Mouse (Mus musculus): ENCODE data around the gene Rbm42. TPM values are rescaled to one million over a fixed set of nuclear protein-coding genes. Genes with fewer than 3 reads are reported as not detected.

Gene Rbm42
- polyA plus RNA-seq, 1 experiment from 2014 or later: 130 TPM

GRCm38 (mm10) chr7:30639083-30639482, 11.0 kb downstream of the Rbm42 start:
- 19% methylated on average over 4 of the region's 4 CpGs for WGBS
- Histone ChIP-seq H3K36me3 (peaks cover 42% of the 10 kb centered on the region), H3K4me2 (replicated peaks) (no peak overlapping the region), H3K9me3 (no peaks in the 10 kb centered on the region), H3K27ac (no peak overlapping the region), H3K4me3 (no peak overlapping the region), H3K4me1 (peaks cover 21% of the 10 kb centered on the region), H3K27me3 (peaks cover 26% of the 10 kb centered on the region), H3K9ac (no peak overlapping the region)
- no peak for ATAC-seq (ENCODE audit: low FRiP score, low read depth)

DNA sequence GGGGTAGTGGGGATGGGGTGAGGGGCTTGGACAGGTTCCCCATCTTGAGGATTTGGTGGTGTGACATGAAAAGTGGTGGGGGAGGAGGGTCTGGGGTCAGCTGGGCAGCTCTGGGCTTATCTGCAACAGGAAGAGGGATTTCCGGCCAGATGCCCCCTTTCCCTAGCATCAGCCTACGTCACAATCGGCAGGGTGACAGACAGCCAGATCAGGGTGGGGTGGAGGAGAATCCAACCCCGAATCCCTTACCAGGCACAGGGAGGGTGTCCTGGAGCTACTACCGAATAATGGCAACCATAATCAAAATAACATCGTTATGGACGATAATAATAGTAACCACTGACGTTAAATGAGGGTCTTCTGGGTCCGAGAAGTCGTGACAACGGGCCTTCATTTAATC, 13.7 kb downstream of the Rbm42 start:
- WGBS: 24% methylated on average over 11 of the region's 11 CpGs
- Histone ChIP-seq H3K27me3 (peaks cover 51% of the 10 kb centered on the region), H3K36me3 (peaks cover 15% of the 10 kb centered on the region), H3K4me3 (no peak overlapping the region), H3K4me2 (replicated peaks) (no peak overlapping the region), H3K4me1 (peaks cover 26% of the 10 kb centered on the region), H3K27ac (no peak overlapping the region), H3K9me3 (no peaks in the 10 kb centered on the region), H3K9ac (no peak overlapping the region)
- ATAC-seq (ENCODE audit: low FRiP score, low read depth): no peak

DNA sequence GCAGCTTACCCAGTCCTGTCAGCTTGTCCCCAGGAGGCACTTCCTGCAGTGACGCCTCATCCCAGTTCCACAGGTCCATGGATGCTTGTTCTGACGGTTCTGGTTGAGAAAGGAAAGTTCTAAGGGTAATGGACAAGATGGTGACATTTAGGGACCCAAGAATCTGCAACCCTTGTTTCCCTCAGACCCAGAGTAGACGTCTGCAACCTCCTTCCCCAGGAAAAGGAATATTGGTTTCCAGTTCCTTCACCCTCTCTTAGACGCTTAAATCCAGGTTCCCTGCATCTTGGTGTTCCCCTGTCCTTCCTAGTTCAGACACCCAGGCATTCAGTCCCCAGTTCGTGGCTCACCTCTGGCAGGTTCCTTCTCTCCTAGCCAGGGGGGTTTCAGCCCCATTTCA, 14.4 kb downstream of the Rbm42 start, which contains the start of gene Etv2:
Gene Etv2 (minus strand): TSS at position 101 of the 400 bp plus-strand sequence.
- no peak for ATAC-seq (ENCODE audit: low FRiP score, low read depth)
- WGBS: 3% methylated on average over 5 of the region's 5 CpGs
- peaks cover 56% of the 10 kb centered on the region for H3K27me3 ChIP-seq
- peak within 1 kb of the TSS; percentile 51; the same call in 1 of the 2 replicates for H3K9ac ChIP-seq
- H3K9me3 ChIP-seq: no peaks in the 10 kb centered on the region
- H3K4me2 ChIP-seq (replicated peaks): peak within 1 kb of the TSS; percentile 53
- H3K27ac ChIP-seq: no peak within 1 kb of the TSS
- peaks cover 26% of the 10 kb centered on the region for H3K4me1 ChIP-seq
- peak within 1 kb of the TSS; percentile 28 for H3K4me3 ChIP-seq
- H3K36me3 ChIP-seq: peaks cover 8% of the 10 kb centered on the region

GRCm38 (mm10) chr7:30634621-30635020, 15.5 kb downstream of the Rbm42 start:
- 2% methylated on average over 20 of the region's 20 CpGs for WGBS
- Histone ChIP-seq H3K4me1 (peaks cover 26% of the 10 kb centered on the region), H3K9me3 (no peaks in the 10 kb centered on the region), H3K4me3 (peak overlapping the region; percentile 28), H3K27ac (no peak overlapping the region), H3K4me2 (replicated peaks) (peak overlapping the region; percentile 53), H3K9ac (peak overlapping the region; percentile 51; the same call in 1 of the 2 replicates), H3K36me3 (no peaks in the 10 kb centered on the region), H3K27me3 (peaks cover 66% of the 10 kb centered on the region)
- no peak for ATAC-seq (ENCODE audit: low FRiP score, low read depth)

- Histone ChIP-seq H3K4me2 (replicated peaks) (peak overlapping the region; percentile 53), H3K4me1 (peaks cover 20% of the 10 kb centered on the region), H3K9me3 (no peaks in the 10 kb centered on the region), H3K9ac (0 out of 2 replicates have a peak overlapping the region, but pooled peaks have one; percentile 19), H3K27ac (no peak overlapping the region), H3K36me3 (no peaks in the 10 kb centered on the region), H3K27me3 (peaks cover 71% of the 10 kb centered on the region), H3K4me3 (peak overlapping the region; percentile 28)
- WGBS: 4% methylated on average over 27 of the region's 27 CpGs
- ATAC-seq (ENCODE audit: low FRiP score, low read depth): no peak
These were observed 16.2 kb downstream of the Rbm42 start for GRCm38 (mm10) chr7:30633762-30634412.

- H3K9ac ChIP-seq: no peak overlapping the region
- H3K27ac ChIP-seq: no peak overlapping the region
- H3K4me2 ChIP-seq (replicated peaks): no peak overlapping the region
- no peak overlapping the region for H3K4me3 ChIP-seq
- H3K27me3 ChIP-seq: peaks cover 44% of the 10 kb centered on the region
- peaks cover 16% of the 10 kb centered on the region for H3K4me1 ChIP-seq
- ATAC-seq (ENCODE audit: low FRiP score, low read depth): no peak
- H3K36me3 ChIP-seq: peaks cover 5% of the 10 kb centered on the region
- H3K9me3 ChIP-seq: no peaks in the 10 kb centered on the region
These were observed 21.1 kb downstream of the Rbm42 start for GRCm38 (mm10) chr7:30629013-30629412.

DNA sequence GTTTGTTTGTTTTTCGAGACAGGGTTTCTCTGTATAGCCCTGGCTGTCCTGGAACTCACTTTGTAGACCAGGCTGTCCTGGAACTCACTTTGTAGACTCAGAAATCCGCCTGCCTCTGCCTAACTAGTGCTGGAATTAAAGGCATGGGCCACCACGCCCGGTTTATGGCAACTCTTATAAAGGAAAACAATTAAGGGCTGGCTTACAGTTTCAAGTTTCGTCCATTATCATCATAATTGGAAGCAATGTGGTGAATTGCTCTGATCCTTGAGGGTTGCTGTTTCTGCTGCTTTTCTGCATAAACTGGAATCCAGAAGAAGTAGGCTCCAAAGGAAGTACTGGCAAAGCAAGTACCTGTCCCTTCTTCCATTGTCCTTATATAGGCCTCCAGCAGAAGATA, 23.5 kb downstream of the Rbm42 start:
- Histone ChIP-seq H3K4me2 (replicated peaks) (no peak overlapping the region), H3K9ac (no peak overlapping the region), H3K36me3 (peaks cover 27% of the 10 kb centered on the region), H3K4me3 (no peak overlapping the region), H3K27ac (no peak overlapping the region), H3K4me1 (peaks cover 10% of the 10 kb centered on the region), H3K9me3 (no peaks in the 10 kb centered on the region), H3K27me3 (peaks cover 22% of the 10 kb centered on the region)
- ATAC-seq (ENCODE audit: low FRiP score, low read depth): no peak
- WGBS: 86% methylated on average over 5 of the region's 5 CpGs

GRCm38 (mm10) chr7:30625530-30626384, 24.4 kb downstream of the Rbm42 start, which contains the start of gene Cox6b1:
Cox6b1 (minus strand) TSS chr7:30626151.
- Histone ChIP-seq H3K36me3 (peaks cover 32% of the 10 kb centered on the region), H3K4me1 (peaks cover 10% of the 10 kb centered on the region), H3K27ac (peak within 1 kb of the TSS; percentile 44; the same call in 1 of the 2 replicates), H3K9me3 (no peaks in the 10 kb centered on the region), H3K27me3 (peaks cover 15% of the 10 kb centered on the region), H3K4me2 (replicated peaks) (peak within 1 kb of the TSS; percentile 93), H3K4me3 (peak within 1 kb of the TSS; percentile 81), H3K9ac (peak within 1 kb of the TSS; percentile 87)
- WGBS: 2% methylated on average over 44 of the region's 44 CpGs
- ATAC-seq (ENCODE audit: low FRiP score, low read depth): peak; percentile 92

- H3K9ac ChIP-seq: no peak overlapping the region
- H3K4me2 ChIP-seq (replicated peaks): no peak overlapping the region
- 83% methylated on average over 3 of the region's 3 CpGs for WGBS
- H3K9me3 ChIP-seq: no peaks in the 10 kb centered on the region; the same call in 1 of the 2 replicates
- H3K27me3 ChIP-seq: no peaks in the 10 kb centered on the region
- H3K4me3 ChIP-seq: no peak overlapping the region
- no peaks in the 10 kb centered on the region for H3K4me1 ChIP-seq
- no peak overlapping the region for H3K27ac ChIP-seq
- ATAC-seq (ENCODE audit: low FRiP score, low read depth): no peak
- peaks cover 82% of the 10 kb centered on the region for H3K36me3 ChIP-seq
These were observed 30.9 kb downstream of the Rbm42 start for GRCm38 (mm10) chr7:30619202-30619601.

DNA sequence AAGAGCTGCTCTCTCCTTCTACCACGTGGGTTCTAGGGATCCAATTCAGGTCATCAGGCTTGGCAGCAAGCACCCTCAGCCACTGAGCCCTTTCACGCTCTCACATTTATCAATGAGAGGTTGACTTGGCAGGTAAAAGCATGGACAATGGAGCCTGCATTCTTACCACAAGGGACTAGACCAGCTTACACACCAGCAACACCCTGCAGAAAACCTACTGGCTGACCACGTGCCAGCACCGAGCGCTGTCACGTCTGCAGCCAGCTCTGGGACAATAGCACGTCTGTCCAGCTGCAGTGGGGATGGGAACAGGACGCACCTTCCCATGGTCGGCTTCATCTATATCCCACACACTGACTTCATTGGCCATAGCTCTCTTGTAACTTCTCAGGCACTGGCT, 31.5 kb downstream of the Rbm42 start:
- H3K27me3 ChIP-seq: no peaks in the 10 kb centered on the region
- H3K27ac ChIP-seq: no peak overlapping the region
- no peak overlapping the region for H3K4me3 ChIP-seq
- no peak overlapping the region for H3K9ac ChIP-seq
- 96% methylated on average over 9 of the region's 9 CpGs for WGBS
- H3K36me3 ChIP-seq: peaks cover 76% of the 10 kb centered on the region
- H3K9me3 ChIP-seq: no peaks in the 10 kb centered on the region; the same call in 1 of the 2 replicates
- H3K4me2 ChIP-seq (replicated peaks): no peak overlapping the region
- H3K4me1 ChIP-seq: no peaks in the 10 kb centered on the region
- ATAC-seq (ENCODE audit: low FRiP score, low read depth): no peak

GRCm38 (mm10) chr7:30615049-30615760, 34.9 kb downstream of the Rbm42 start:
- H3K4me3 ChIP-seq: no peak overlapping the region
- no peaks in the 10 kb centered on the region for H3K27me3 ChIP-seq
- no peak overlapping the region for H3K9ac ChIP-seq
- no peaks in the 10 kb centered on the region; the same call in 1 of the 2 replicates for H3K9me3 ChIP-seq
- H3K36me3 ChIP-seq: peaks cover 52% of the 10 kb centered on the region
- no peak overlapping the region for H3K4me2 ChIP-seq (replicated peaks)
- WGBS: 58% methylated on average over 5 of the region's 5 CpGs
- H3K4me1 ChIP-seq: no peaks in the 10 kb centered on the region
- ATAC-seq (ENCODE audit: low FRiP score, low read depth): no peak
- no peak overlapping the region for H3K27ac ChIP-seq

DNA sequence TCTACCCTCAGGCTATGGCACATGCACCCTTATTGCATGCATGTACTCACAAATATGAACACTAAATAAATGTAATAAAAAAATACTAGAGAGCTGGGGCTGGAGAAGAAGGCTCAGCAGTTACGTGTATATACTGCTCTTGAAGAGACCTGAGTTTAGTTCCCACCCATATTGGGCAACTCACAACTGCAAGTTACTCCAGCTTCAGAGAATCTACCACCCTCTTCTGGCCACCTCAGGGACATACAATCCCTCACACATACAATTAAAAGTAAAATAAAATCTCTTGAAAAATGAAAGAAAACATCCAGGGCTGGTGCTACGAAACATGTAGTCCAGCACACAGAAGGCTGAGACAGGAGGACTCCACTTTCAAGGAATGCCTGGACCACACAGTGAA, 35.7 kb downstream of the Rbm42 start:
- Histone ChIP-seq H3K4me3 (no peak overlapping the region), H3K27ac (no peak overlapping the region), H3K4me2 (replicated peaks) (no peak overlapping the region), H3K9ac (no peak overlapping the region), H3K27me3 (no peaks in the 10 kb centered on the region), H3K4me1 (no peaks in the 10 kb centered on the region), H3K9me3 (no peaks in the 10 kb centered on the region; the same call in 1 of the 2 replicates), H3K36me3 (peaks cover 45% of the 10 kb centered on the region)
- WGBS: 84% methylated on average over 2 of the region's 2 CpGs
- ATAC-seq (ENCODE audit: low FRiP score, low read depth): no peak
